In the genomic region with DNA sequence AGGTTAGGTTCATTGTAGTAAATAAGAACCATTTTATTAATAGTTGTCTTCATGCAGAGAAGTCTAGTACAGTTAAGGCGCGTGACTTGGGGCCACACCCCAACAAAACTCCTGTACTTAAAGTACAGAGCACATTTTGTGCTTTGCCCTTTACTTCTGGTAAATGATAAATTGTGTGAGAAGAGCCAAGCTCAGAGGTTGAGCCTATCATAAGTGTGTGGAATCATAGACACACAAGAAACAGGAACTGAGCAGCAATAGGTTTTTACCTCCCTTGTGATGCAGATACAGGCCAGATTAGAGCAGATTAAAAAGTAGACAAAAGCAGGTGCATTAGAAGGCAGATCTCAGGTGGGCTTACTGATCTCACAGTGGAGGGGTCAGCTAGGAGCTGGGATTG, we compare ENCODE assay signal across 10 mouse cellular contexts. TPM values are rescaled to one million over a fixed set of nuclear protein-coding genes. Genes with fewer than 3 reads are reported as not detected.
A peak's percentile ranks its signal among the peaks of the same experiment; 100 is the strongest.
DNase-seq lines count a peak whose midpoint lies in the region; ATAC-seq and TF ChIP-seq lines count a peak whose summit lies in the region.
"Had no signal": no experiment of that assay in that cellular context is flagged by ENCODE, and none has a peak within 500 bp of the region (broad histone marks: within the 10 kb centered on the region; RNA-seq: fewer than 3 reads in every experiment).

No protein-coding gene starts in this region.

- H3K27ac ChIP-seq in kidney, embryonic 15.5 days, result no peak overlapping the region
- no peak overlapping the region for H3K27ac ChIP-seq in kidney, embryonic 14.5 days (ENCODE audit: low read depth, low read length)
- no peak overlapping the region for H3K27ac ChIP-seq in CH12.LX (ENCODE audit: insufficient read depth, low read depth)
- no peak overlapping the region for H3K27ac ChIP-seq in bone marrow, adult 2 months (ENCODE audit: control insufficient read depth, insufficient read depth, low read depth, low read length, poor library complexity)
- no peak overlapping the region for H3K27ac ChIP-seq in limb, embryonic 14.5 days (replicated peaks; ENCODE audit: low read depth, low read length)

- peaks cover 47% of the 10 kb centered on the region for H3K79me2 ChIP-seq in CH12.LX (replicated peaks; ENCODE audit: control insufficient read depth, extremely low read depth, insufficient read depth, poor library complexity, severe bottlenecking)

- in situ Hi-C loops in CH12.LX (cut with MboI; ENCODE audit: low pct_ligation_motif_present, low pct_unique_long_range_greater_than_20kb, low sequenced_read_pairs), result no loop called here

- H3K4me1 ChIP-seq in kidney, embryonic 15.5 days, result peaks cover 29% of the 10 kb centered on the region
- peaks cover 16% of the 10 kb centered on the region for H3K4me1 ChIP-seq in kidney, embryonic 14.5 days (ENCODE audit: control insufficient read depth, insufficient read depth, low read length)
- H3K4me1 ChIP-seq in CH12.LX (ENCODE audit: control insufficient read depth in 1 of 2, insufficient read depth in 2 of 2), result peaks cover 2 to 28% of the 10 kb centered on the region in 2 experiments; a peak in 2 of 4 replicates
- H3K4me1 ChIP-seq in bone marrow, adult 2 months (ENCODE audit: control insufficient read depth, insufficient read depth, low read length), result no peaks in the 10 kb centered on the region
- peaks cover 8% of the 10 kb centered on the region; the same call in 1 of the 2 replicates for H3K4me1 ChIP-seq in limb, embryonic 14.5 days (ENCODE audit: control insufficient read depth, insufficient read depth, low read length)

- no peak overlapping the region for H3K9ac ChIP-seq in kidney, embryonic 15.5 days
- H3K9ac ChIP-seq in kidney, embryonic 14.5 days (ENCODE audit: low read depth, low read length), result no peak overlapping the region
- peak overlapping the region; percentile 55; the same call in 1 of the 2 replicates for H3K9ac ChIP-seq in CH12.LX (ENCODE audit: insufficient read depth, low read depth)
- H3K9ac ChIP-seq in limb, embryonic 14.5 days (ENCODE audit: low read depth, low read length, severe bottlenecking), result no peak overlapping the region

- dilution Hi-C loops in CH12.LX (cut with MboI; ENCODE audit: extremely low pct_ligation_motif_present, extremely low pct_unique_long_range_greater_than_20kb, low sequenced_read_pairs), result no loop called here

- H3K4me2 ChIP-seq in kidney, embryonic 15.5 days, result peak overlapping the region; percentile 31
- no peak overlapping the region; the same call in 1 of the 2 replicates for H3K4me2 ChIP-seq in kidney, embryonic 14.5 days (replicated peaks; ENCODE audit: low read depth, low read length)
- H3K4me2 ChIP-seq in CH12.LX (ENCODE audit: insufficient read depth, low read depth, poor library complexity, severe bottlenecking), result peak overlapping the region; percentile 76
- peak overlapping the region; percentile 2; the same call in 1 of the 2 replicates for H3K4me2 ChIP-seq in limb, embryonic 14.5 days (replicated peaks; ENCODE audit: low read depth, low read length, severe bottlenecking)

- no peak for TF ChIP-seq EP300 in CH12.LX (IDR thresholded peaks at IDR 0.05; ENCODE audit: low read length)

- no peak for ATAC-seq in kidney, embryonic 15.5 days (replicated peaks; ENCODE audit: low FRiP score)
- ATAC-seq in kidney, embryonic 14.5 days (ENCODE audit: low FRiP score, low TSS enrichment), result no peak
- ATAC-seq in limb, embryonic 14.5 days (ENCODE audit: low FRiP score, low read depth), result no peak

- 96% methylated on average over 2 of the region's 2 CpGs for WGBS in kidney, embryonic 15.5 days
- WGBS in kidney, embryonic 14.5 days, result 96% methylated on average over 2 of the region's 2 CpGs
- WGBS in bone marrow, adult 2 months, result 86% methylated on average over 2 of the region's 2 CpGs
- 95% methylated on average over 2 of the region's 2 CpGs for WGBS in limb, embryonic 14.5 days

- TF ChIP-seq POLR2A in CH12.LX (IDR thresholded peaks at IDR 0.05; ENCODE audit: low read depth, low read length), result no peak
- TF ChIP-seq POLR2A in bone marrow, adult 2 months (IDR thresholded peaks at IDR 0.05; ENCODE audit: borderline replicate concordance, control insufficient read depth, low read depth, low read length), result no peak
- TF ChIP-seq POLR2A in limb, embryonic 14.5 days (IDR thresholded peaks at IDR 0.05; ENCODE audit: borderline replicate concordance, extremely low read depth, insufficient read depth, insufficient read length), result no peak

- TF ChIP-seq CTCF in CH12.LX (conservative IDR thresholded peaks at IDR 0.05 in 1 of 2, IDR thresholded peaks at IDR 0.05 in 1 of 2; ENCODE audit: low read depth in 2 of 2, low read length in 2 of 2), result no peak
- TF ChIP-seq CTCF in bone marrow, adult 2 months (IDR thresholded peaks at IDR 0.05; ENCODE audit: control insufficient read depth, insufficient read depth, low read length), result no peak

- DNase-seq in CH12.LX (ENCODE audit: extremely low read depth), result no peak
- DNase-seq in limb, embryonic 14.5 days (ENCODE audit: low spot score), result no peak
- no peak for DNase-seq in gastrocnemius, postnatal 10 days
- DNase-seq in cerebellum, postnatal 10 days, result no peak
- DNase-seq: adrenal gland, postnatal 10 days; cerebellum, adult 11-12 months had no signal

- no peaks in the 10 kb centered on the region for H3K27me3 ChIP-seq in kidney, embryonic 15.5 days
- no peaks in the 10 kb centered on the region for H3K27me3 ChIP-seq in kidney, embryonic 14.5 days (ENCODE audit: control insufficient read depth, insufficient read depth, low read length)
- H3K27me3 ChIP-seq in CH12.LX (replicated peaks), result no peaks in the 10 kb centered on the region
- no peaks in the 10 kb centered on the region for H3K27me3 ChIP-seq in limb, embryonic 14.5 days (ENCODE audit: control insufficient read depth, insufficient read depth, low read length)

- TF ChIP-seq RAD21 in CH12.LX (IDR thresholded peaks at IDR 0.05; ENCODE audit: low read depth, low read length), result no peak

- H3K4me3 ChIP-seq in kidney, embryonic 15.5 days (replicated peaks), result no peak overlapping the region; the same call in 1 of the 2 replicates
- H3K4me3 ChIP-seq in kidney, embryonic 14.5 days (ENCODE audit: low read length), result no peak overlapping the region
- peak overlapping the region; percentile 16 to 36 (median 17) for H3K4me3 ChIP-seq in CH12.LX (replicated peaks in 1 of 3; ENCODE audit: low read depth in 2 of 3, low read length in 2 of 3, poor library complexity in 1 of 3)
- H3K4me3 ChIP-seq in bone marrow, adult 2 months (replicated peaks; ENCODE audit: control insufficient read depth, low read depth, low read length), result peak overlapping the region; percentile 37
- H3K4me3 ChIP-seq in limb, embryonic 14.5 days (replicated peaks; ENCODE audit: low read length), result no peak overlapping the region

- no peaks in the 10 kb centered on the region for H3K9me3 ChIP-seq in kidney, embryonic 15.5 days (replicated peaks)
- no peaks in the 10 kb centered on the region for H3K9me3 ChIP-seq in kidney, embryonic 14.5 days (ENCODE audit: control insufficient read depth, low read length)
- no peaks in the 10 kb centered on the region for H3K9me3 ChIP-seq in CH12.LX (replicated peaks; ENCODE audit: low read length)
- H3K9me3 ChIP-seq in limb, embryonic 14.5 days (ENCODE audit: control insufficient read depth, low read length), result no peaks in the 10 kb centered on the region
- H3K9me3 ChIP-seq: G1E had no signal

- peaks cover 33% of the 10 kb centered on the region for H3K36me3 ChIP-seq in kidney, embryonic 15.5 days
- H3K36me3 ChIP-seq in kidney, embryonic 14.5 days (ENCODE audit: control insufficient read depth, insufficient read depth, low read length), result peaks cover 16% of the 10 kb centered on the region; the same call in 1 of the 2 replicates
- H3K36me3 ChIP-seq in CH12.LX (replicated peaks in 1 of 2; ENCODE audit: control insufficient read depth in 1 of 2, insufficient read depth in 1 of 2, low read length in 1 of 2), result peaks cover 10 to 36% of the 10 kb centered on the region in 2 experiments
- peaks cover 25% of the 10 kb centered on the region for H3K36me3 ChIP-seq in limb, embryonic 14.5 days (ENCODE audit: control insufficient read depth, insufficient read depth, low read length)

RNA-seq across cellular contexts. Expression of a gene that starts 3.0 kb away (rescaled TPM):
- 30.7 and 31.5 TPM in 2 replicates for polyA plus RNA-seq in kidney, embryonic 15.5 days (2015; fragmentation: Nextera tagmentation; extraction: Ambion mirVana)
- 35.5 and 38.6 TPM in 2 replicates for polyA plus RNA-seq in kidney, embryonic 14.5 days (2014; fragmentation: Nextera tagmentation; extraction: Ambion mirVana)
- total RNA-seq in CH12.LX (2012; rRNA removed) (22.0 and 24.5 TPM in 2 replicates), CH12.LX (2014; rRNA removed) (49.6 and 53.6 TPM in 2 replicates)
- polyA plus RNA-seq in CH12.LX (2012; ENCODE audit: insufficient read length, low read depth), result 22.3 and 30.1 TPM in 2 replicates
- 13.0 and 22.2 TPM in 2 replicates for polyA plus RNA-seq in bone marrow, adult 2 months (2011; ENCODE audit: insufficient read depth, insufficient read length, low replicate concordance, missing spikeins)
- polyA plus RNA-seq in limb, embryonic 14.5 days (2012; rRNA removed), result 19.6 and 19.8 TPM in 2 replicates
- 16.3 and 16.6 TPM in 2 replicates for polyA plus RNA-seq in limb, embryonic 14.5 days (2014; fragmentation: Nextera tagmentation; extraction: Ambion mirVana)
- total RNA-seq in gastrocnemius, postnatal 10 days (2021), result 1 to 10 TPM; 2.5 to 3.4 TPM

RNA-seq across cellular contexts. Expression of a gene that starts 3.2 kb away (rescaled TPM):
- 77.0 and 79.8 TPM in 2 replicates for polyA plus RNA-seq in kidney, embryonic 15.5 days (2015; fragmentation: Nextera tagmentation; extraction: Ambion mirVana)
- polyA plus RNA-seq in kidney, embryonic 14.5 days (2014; fragmentation: Nextera tagmentation; extraction: Ambion mirVana), result 77.2 and 97.7 TPM in 2 replicates
- total RNA-seq in CH12.LX (2012; rRNA removed), result 25.0 and 29.0 TPM in 2 replicates
- total RNA-seq in CH12.LX (2014; rRNA removed), result 92.7 and 107 TPM in 2 replicates
- 39.9 and 41.1 TPM in 2 replicates for polyA plus RNA-seq in CH12.LX (2012; ENCODE audit: insufficient read length, low read depth)
- polyA plus RNA-seq in bone marrow, adult 2 months (2011; ENCODE audit: insufficient read depth, insufficient read length, low replicate concordance, missing spikeins), result 62.0 and 65.0 TPM in 2 replicates
- 24.3 and 37.8 TPM in 2 replicates for polyA plus RNA-seq in limb, embryonic 14.5 days (2012; rRNA removed)
- 51.9 and 58.6 TPM in 2 replicates for polyA plus RNA-seq in limb, embryonic 14.5 days (2014; fragmentation: Nextera tagmentation; extraction: Ambion mirVana)
- 1 to 10 TPM; 6.8 to 8.4 TPM for total RNA-seq in gastrocnemius, postnatal 10 days (2021)

RNA-seq across cellular contexts. Expression of a gene that starts 41.3 kb away (rescaled TPM):
- 51.8 and 52.3 TPM in 2 replicates for polyA plus RNA-seq in kidney, embryonic 15.5 days (2015; fragmentation: Nextera tagmentation; extraction: Ambion mirVana)
- polyA plus RNA-seq in kidney, embryonic 14.5 days (2014; fragmentation: Nextera tagmentation; extraction: Ambion mirVana), result 40.3 and 45.4 TPM in 2 replicates
- total RNA-seq in CH12.LX (2012; rRNA removed) (25.1 and 33.2 TPM in 2 replicates), CH12.LX (2014; rRNA removed) (53.6 and 64.5 TPM in 2 replicates)
- polyA plus RNA-seq in CH12.LX (2012; ENCODE audit: insufficient read length, low read depth), result 35.6 and 38.7 TPM in 2 replicates
- 5.3 and 7.8 TPM in 2 replicates for polyA plus RNA-seq in bone marrow, adult 2 months (2011; ENCODE audit: insufficient read depth, insufficient read length, low replicate concordance, missing spikeins)
- 14.6 and 18.8 TPM in 2 replicates for polyA plus RNA-seq in limb, embryonic 14.5 days (2012; rRNA removed)
- polyA plus RNA-seq in limb, embryonic 14.5 days (2014; fragmentation: Nextera tagmentation; extraction: Ambion mirVana), result 41.9 and 44.0 TPM in 2 replicates
- total RNA-seq in gastrocnemius, postnatal 10 days (2021), result 10 to 100 TPM; 36.0 to 40.0 TPM

RNA-seq across cellular contexts. Expression of a gene that starts 53.6 kb away (rescaled TPM):
- polyA plus RNA-seq in kidney, embryonic 15.5 days (2015; fragmentation: Nextera tagmentation; extraction: Ambion mirVana), result 44.7 and 45.9 TPM in 2 replicates
- 34.3 and 53.7 TPM in 2 replicates for polyA plus RNA-seq in kidney, embryonic 14.5 days (2014; fragmentation: Nextera tagmentation; extraction: Ambion mirVana)
- 9.7 and 12.5 TPM in 2 replicates for total RNA-seq in CH12.LX (2012; rRNA removed)
- total RNA-seq in CH12.LX (2014; rRNA removed), result 10.7 and 11.3 TPM in 2 replicates
- 46.0 and 50.3 TPM in 2 replicates for polyA plus RNA-seq in CH12.LX (2012; ENCODE audit: insufficient read length, low read depth)
- 14.6 and 18.3 TPM in 2 replicates for polyA plus RNA-seq in bone marrow, adult 2 months (2011; ENCODE audit: insufficient read depth, insufficient read length, low replicate concordance, missing spikeins)
- 30.0 and 32.3 TPM in 2 replicates for polyA plus RNA-seq in limb, embryonic 14.5 days (2012; rRNA removed)
- 33.2 and 33.7 TPM in 2 replicates for polyA plus RNA-seq in limb, embryonic 14.5 days (2014; fragmentation: Nextera tagmentation; extraction: Ambion mirVana)
- total RNA-seq in gastrocnemius, postnatal 10 days (2021), result 10 to 100 TPM; 26.7 to 29.2 TPM

Comparison
In these comparisons a context has a peak if more than half of its experiments do, and no peak if none do; other contexts are left out.
1. H3K4me3 ChIP-seq: peak in CH12.LX (3 of 3) and bone marrow, adult 2 months (single experiment); none in kidney, embryonic 15.5 days (single experiment), kidney, embryonic 14.5 days (single experiment) and limb, embryonic 14.5 days (single experiment).